Mouse (Mus musculus) thymus, adult 2 months (tissue): Measurements from ENCODE around the gene Ptprn. TPM values are rescaled to one million over a fixed set of nuclear protein-coding genes. Genes with fewer than 3 reads are reported as not detected.
A peak's percentile ranks its signal among the peaks of the same experiment; 100 is the strongest.

Source experiments
- DNase-seq: peaks from one replicate; pipeline ENCODE4 v3.0.0; 2021
- H3K27ac ChIP-seq: fragments of 200-500 bp; 2 replicates; pipeline ENCODE4 v1.5.1; 2012; ENCODE audit warnings: low read length, control low read depth; ENCODE audit not compliant: control insufficient read depth, insufficient read depth
- H3K27me3 ChIP-seq: fragments of 200-500 bp; 2 replicates; pipeline ENCODE4 v1.6.1; 2012; ENCODE audit warnings: mild to moderate bottlenecking, low read length, moderate library complexity, mixed read lengths; ENCODE audit not compliant: control insufficient read depth, insufficient read depth
- H3K36me3 ChIP-seq: fragments of 200-500 bp; 2 replicates; pipeline ENCODE4 v1.6.1; 2012; ENCODE audit warnings: mild to moderate bottlenecking, low read length, moderate library complexity; ENCODE audit not compliant: control insufficient read depth, insufficient read depth
- H3K4me1 ChIP-seq: fragments of 200-500 bp; replicated peaks from 2 replicates; pipeline ENCODE4 v1.6.1; 2012; ENCODE audit warnings: low read length; ENCODE audit not compliant: control insufficient read depth, insufficient read depth
- H3K4me3 ChIP-seq: fragments of 200-500 bp; 2 replicates; pipeline ENCODE4 v1.5.1; 2012; ENCODE audit warnings: mild to moderate bottlenecking, low read length, control low read depth, moderate library complexity; ENCODE audit not compliant: control insufficient read depth, insufficient read depth
- CTCF ChIP-seq: fragments of 200-500 bp; IDR thresholded peaks from 2 replicates; pipeline ENCODE4 v1.5.1; 2012; ENCODE audit warnings: mild to moderate bottlenecking, control low read depth, low read length, moderate library complexity, borderline replicate concordance; ENCODE audit not compliant: control insufficient read depth, poor library complexity, insufficient read depth; ENCODE audit errors: extremely low read depth
- POLR2A ChIP-seq: fragments of 200-500 bp; IDR thresholded peaks from 2 replicates; pipeline ENCODE4 v1.6.1; 2012; ENCODE audit warnings: mild to moderate bottlenecking, low read length, control low read depth, moderate library complexity; ENCODE audit not compliant: control insufficient read depth, poor library complexity, insufficient read depth; ENCODE audit errors: extremely low read depth
- WGBS: fragments of 180-500 bp; shearing (Covaris S2); methylation state at CpG from one replicate; pipeline ENCODE4 v1.1.7; 2018; 5-methylcytosine and 5-hydroxymethylcytosine counted together
- polyA plus RNA-seq: library from polyadenylated mRNA; depleted of rRNA; stranded (reverse); fragments of >200 nt; gene quantifications from 2 replicates; pipeline ENCODE4 v1.2.3, GENCODE M21; 2012

Gene Ptprn
- polyA plus RNA-seq, 1 experiment = 2.6 TPM

DNA sequence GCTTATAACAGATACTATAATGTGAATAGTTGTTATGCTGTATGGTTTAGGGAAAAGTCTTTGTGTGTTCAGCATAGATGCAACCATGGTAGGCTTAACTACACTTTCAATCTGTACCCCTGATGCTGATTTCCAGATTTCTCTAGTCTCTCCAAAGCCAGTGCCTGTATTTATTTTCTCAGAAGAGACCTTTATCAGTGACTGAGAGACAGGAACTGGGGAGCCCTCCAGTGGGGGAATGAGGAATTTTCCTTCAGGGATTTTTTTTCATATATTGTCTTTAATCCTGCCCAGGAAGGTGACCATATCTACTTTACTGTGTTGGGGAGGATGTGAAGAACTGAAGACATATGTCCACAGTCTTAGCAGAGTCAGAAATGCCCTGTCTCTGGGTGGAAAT is 26.3 kb upstream of the Ptprn start:
- H3K36me3 ChIP-seq = no peaks in the 10 kb centered on the region
- H3K4me1 ChIP-seq = no peaks in the 10 kb centered on the region
- DNase-seq = peak; percentile 19
- no peak overlapping the region for H3K27ac ChIP-seq
- no peaks in the 10 kb centered on the region for H3K27me3 ChIP-seq
- TF ChIP-seq POLR2A = no peak
- no peak for TF ChIP-seq CTCF
- no peak overlapping the region for H3K4me3 ChIP-seq

DNA sequence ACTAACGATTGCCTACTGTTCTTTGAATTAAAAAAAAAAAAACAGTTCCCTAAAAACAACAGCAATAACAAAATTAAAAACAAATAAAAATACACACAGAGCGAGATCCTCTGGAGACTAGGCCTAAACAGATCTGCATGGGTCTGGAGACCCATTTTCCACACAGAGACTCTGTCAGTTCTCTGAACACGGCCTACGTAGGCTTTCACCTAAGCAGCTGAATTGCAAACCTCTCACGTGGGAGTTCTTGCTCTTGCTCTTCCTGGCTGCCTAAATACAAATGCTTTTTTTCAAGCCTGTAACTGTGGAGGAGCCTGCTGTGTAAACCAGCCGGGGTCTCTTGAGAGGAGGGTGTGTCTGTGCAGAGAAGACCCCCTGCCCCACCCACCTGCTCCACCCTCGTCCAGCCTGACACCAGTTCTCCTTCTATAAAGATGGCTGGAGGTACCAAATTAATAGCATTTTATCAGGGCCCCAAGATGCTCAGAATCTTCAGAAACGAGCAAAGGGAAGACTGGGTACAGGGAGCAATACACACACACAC is 25.7 kb upstream of the Ptprn start:
- Histone ChIP-seq H3K27me3 (no peaks in the 10 kb centered on the region), H3K4me3 (no peak overlapping the region), H3K27ac (no peak overlapping the region), H3K4me1 (no peaks in the 10 kb centered on the region), H3K36me3 (no peaks in the 10 kb centered on the region)
- DNase-seq = no peak
- TF ChIP-seq POLR2A (no peak), CTCF (no peak)
- 80% methylated on average over 8 of the region's 8 CpGs for WGBS

DNA sequence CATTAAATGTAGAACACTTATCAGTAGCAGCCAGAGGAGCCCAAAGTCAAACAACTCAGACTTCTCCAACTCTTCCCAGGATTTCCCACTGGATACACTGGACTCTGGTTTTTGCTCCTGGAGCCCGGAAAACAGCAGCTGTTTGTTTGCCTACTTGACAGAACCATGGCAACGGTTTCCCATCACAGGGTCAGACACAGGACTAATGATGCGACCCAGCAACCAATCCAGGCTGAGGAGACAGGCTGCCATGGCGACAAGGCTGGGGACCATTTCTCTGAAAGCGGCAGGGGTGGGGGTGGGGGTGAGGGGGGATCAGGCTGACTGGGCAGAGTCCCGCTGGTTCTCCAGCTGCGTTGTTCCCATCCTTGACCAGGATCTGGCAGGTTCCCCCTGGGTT is 25.1 kb upstream of the Ptprn start:
- H3K27ac ChIP-seq = no peak overlapping the region
- no peak for TF ChIP-seq CTCF
- no peak for TF ChIP-seq POLR2A
- no peaks in the 10 kb centered on the region for H3K4me1 ChIP-seq
- WGBS = 55% methylated on average over 7 of the region's 7 CpGs
- no peaks in the 10 kb centered on the region for H3K27me3 ChIP-seq
- no peak for DNase-seq
- no peak overlapping the region for H3K4me3 ChIP-seq
- H3K36me3 ChIP-seq = no peaks in the 10 kb centered on the region

DNA sequence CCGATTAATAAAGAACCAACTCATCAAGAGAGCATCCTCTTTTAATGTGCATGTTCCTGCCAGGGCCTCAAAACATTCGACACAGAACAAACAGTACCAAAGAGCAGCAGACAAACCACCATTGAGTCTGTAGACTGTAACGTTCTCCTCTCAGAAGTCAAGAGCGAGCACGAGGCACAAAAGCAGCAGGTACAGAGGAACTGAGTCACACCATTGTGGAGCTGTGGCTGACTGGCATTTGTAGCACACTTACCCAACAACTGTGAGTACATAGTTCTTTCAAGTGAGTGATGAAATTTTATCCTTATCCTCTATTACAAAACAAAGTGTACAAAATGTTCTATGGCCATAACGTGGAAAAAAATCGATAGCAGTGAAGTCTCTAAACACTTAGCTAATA is 20.6 kb upstream of the Ptprn start:
- no peak for DNase-seq
- Histone ChIP-seq H3K36me3 (no peaks in the 10 kb centered on the region), H3K4me3 (no peak overlapping the region), H3K27me3 (no peaks in the 10 kb centered on the region), H3K4me1 (no peaks in the 10 kb centered on the region), H3K27ac (no peak overlapping the region)
- TF ChIP-seq POLR2A (no peak), CTCF (no peak)
- 88% methylated on average over 7 of the region's 7 CpGs for WGBS

DNA sequence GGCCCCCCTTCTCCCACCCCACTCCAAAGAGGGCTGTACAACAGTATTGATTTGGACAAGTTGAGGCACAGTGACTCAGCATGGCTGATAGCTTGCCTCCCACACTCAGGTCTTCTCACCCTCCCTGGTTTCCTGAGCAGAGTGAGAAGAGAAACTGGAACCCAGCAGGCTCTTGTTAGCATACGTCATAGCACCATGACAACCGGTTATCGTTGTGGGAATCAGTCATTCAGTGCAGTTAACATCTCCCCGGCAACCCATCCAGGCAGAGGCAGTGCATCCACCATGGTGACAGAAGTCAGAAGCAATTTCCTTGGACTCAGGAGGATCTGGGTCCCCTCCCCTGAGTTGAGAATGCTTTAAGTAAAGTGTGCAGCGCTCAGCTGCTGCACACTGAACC is 18.7 kb upstream of the Ptprn start:
- H3K4me1 ChIP-seq = no peaks in the 10 kb centered on the region
- 82% methylated on average over 5 of the region's 5 CpGs for WGBS
- TF ChIP-seq CTCF = no peak
- no peak for TF ChIP-seq POLR2A
- no peaks in the 10 kb centered on the region for H3K36me3 ChIP-seq
- H3K27me3 ChIP-seq = no peaks in the 10 kb centered on the region
- DNase-seq = no peak
- no peak overlapping the region for H3K27ac ChIP-seq
- no peak overlapping the region for H3K4me3 ChIP-seq

DNA sequence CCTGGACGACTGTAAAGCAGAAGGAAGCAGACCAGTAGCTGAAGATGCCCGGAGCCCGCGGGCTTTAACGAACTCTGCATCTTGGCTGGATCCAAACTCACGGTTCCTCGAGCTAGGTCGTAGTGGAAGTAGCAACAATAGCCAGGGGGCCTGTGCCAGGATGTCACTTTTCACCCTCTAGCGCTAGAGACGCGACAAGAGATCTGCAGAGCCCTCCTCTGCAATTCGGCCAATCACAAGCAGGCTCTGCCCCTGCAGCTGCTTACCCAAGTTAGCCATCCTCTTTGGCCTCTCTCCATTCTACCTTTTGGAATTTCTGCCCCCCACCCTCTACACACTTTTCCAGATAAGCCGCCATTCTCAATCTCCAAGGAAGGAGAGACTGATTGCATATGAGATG is 13.9 kb upstream of the Ptprn start, which contains the start of gene Resp18:
Gene Resp18 (minus strand): TSS at position 188 of the 400 bp plus-strand sequence.
- H3K4me1 ChIP-seq = no peaks in the 10 kb centered on the region
- H3K36me3 ChIP-seq = no peaks in the 10 kb centered on the region
- no peak for DNase-seq
- TF ChIP-seq POLR2A (no peak), CTCF (no peak)
- H3K27me3 ChIP-seq = no peaks in the 10 kb centered on the region
- H3K4me3 ChIP-seq = no peak within 1 kb of the TSS
- no peak within 1 kb of the TSS for H3K27ac ChIP-seq
- WGBS = 11% methylated on average over 13 of the region's 13 CpGs
